Mouse (Mus musculus) hindbrain, postnatal 0 days (tissue): ENCODE measurements around the gene Ipcef1. TPM values are rescaled to one million over a fixed set of nuclear protein-coding genes. Genes with fewer than 3 reads are reported as not detected.

Experiments used
- ATAC-seq: fragments of 200-750 bp; cut with Nextera tagmentation; 2 replicates; pipeline ENCODE4 v1.8.0; 2017; ENCODE audit warnings: mild to moderate bottlenecking, moderate TSS enrichment, moderate library complexity
- DNase-seq: peaks from one replicate; pipeline ENCODE4 v3.0.0-alpha.2; 2015; ENCODE audit warnings: low spot score
- H3K27ac ChIP-seq: fragments of 300-500 bp; sonication (generic); 2 replicates; pipeline ENCODE4 v1.5.1; 2014; ENCODE audit warnings: mild to moderate bottlenecking
- H3K27me3 ChIP-seq: fragments of 300-500 bp; sonication (generic); 2 replicates; pipeline ENCODE4 v1.6.1; 2014; ENCODE audit warnings: low read length, mixed read lengths; ENCODE audit not compliant: insufficient read depth
- H3K36me3 ChIP-seq: fragments of 300-500 bp; sonication (generic); 2 replicates; pipeline ENCODE4 v1.6.1; 2014; ENCODE audit warnings: low read length, mixed read lengths; ENCODE audit not compliant: insufficient read depth
- H3K4me1 ChIP-seq: fragments of 300-500 bp; sonication (generic); 2 replicates; pipeline ENCODE4 v1.6.1; 2014; ENCODE audit warnings: antibody characterized with exemption, low read length, mixed read lengths; ENCODE audit not compliant: insufficient read depth
- H3K4me2 ChIP-seq: fragments of 300-500 bp; sonication (generic); 2 replicates; pipeline ENCODE4 v1.6.1; 2014; ENCODE audit warnings: low read depth, mild to moderate bottlenecking, low read length, moderate library complexity, mixed read lengths
- H3K4me3 ChIP-seq: fragments of 300-500 bp; sonication (generic); 2 replicates; pipeline ENCODE4 v1.5.1; 2014; ENCODE audit warnings: low read length
- H3K9ac ChIP-seq: fragments of 300-500 bp; sonication (generic); replicated peaks from 2 replicates; pipeline ENCODE4 v1.6.1; 2014; ENCODE audit warnings: mild to moderate bottlenecking, low read length, moderate library complexity, mixed read lengths
- H3K9me3 ChIP-seq: fragments of 300-500 bp; sonication (generic); 2 replicates; pipeline ENCODE4 v1.6.1; 2016; ENCODE audit warnings: low read length, mixed read lengths
- CTCF ChIP-seq: IDR thresholded peaks from 2 replicates; pipeline ENCODE4 v1.5.1; 2016; ENCODE audit warnings: antibody characterized with exemption, control low read depth, low read depth
- WGBS: fragments of 180-500 bp; shearing (Covaris S2); extraction: QIAGEN DNeasy Blood & Tissue Kit; methylation state at CpG from one replicate; pipeline ENCODE4 v1.1.7; 2014; 5-methylcytosine and 5-hydroxymethylcytosine counted together
- polyA plus RNA-seq: library from polyadenylated mRNA; unstranded; fragments of >200 nt; fragmentation: Nextera tagmentation; extraction: Ambion mirVana; gene quantifications from 2 replicates; pipeline ENCODE4 v1.2.1, GENCODE M21; 2015
- total RNA-seq: library from RNA; depleted of rRNA; stranded (reverse); fragments of >200 nt; gene quantifications from 2 replicates; pipeline ENCODE4 v1.2.3, GENCODE M21; 2014

Ipcef1 gene
- total and polyA plus RNA-seq, 2 experiments from 2014 or later = 3.0 to 12.2 TPM

GRCm38 (mm10) chr10:6953115-6953514, 99.2 kb downstream of the Ipcef1 start:
- Histone ChIP-seq H3K4me1 (no peaks in the 10 kb centered on the region), H3K4me3 (no peak overlapping the region), H3K9me3 (no peaks in the 10 kb centered on the region), H3K36me3 (no peaks in the 10 kb centered on the region), H3K4me2 (no peak overlapping the region), H3K9ac (no peak overlapping the region), H3K27ac (no peak overlapping the region), H3K27me3 (no peaks in the 10 kb centered on the region)
- no peak for TF ChIP-seq CTCF
- DNase-seq = no peak
- 63% methylated on average over 1 of the region's 1 CpGs for WGBS
- ATAC-seq = no peak

GRCm38 (mm10) chr10:6936671-6937425, 115.4 kb downstream of the Ipcef1 start:
- no peak overlapping the region for H3K27ac ChIP-seq
- TF ChIP-seq CTCF = no peak
- H3K4me1 ChIP-seq = no peaks in the 10 kb centered on the region
- H3K9me3 ChIP-seq = no peaks in the 10 kb centered on the region
- 86% methylated on average over 4 of the region's 4 CpGs for WGBS
- H3K27me3 ChIP-seq = no peaks in the 10 kb centered on the region
- H3K4me3 ChIP-seq = no peak overlapping the region
- no peak overlapping the region for H3K4me2 ChIP-seq
- DNase-seq (no peak), ATAC-seq (no peak)
- no peak overlapping the region for H3K9ac ChIP-seq
- H3K36me3 ChIP-seq = no peaks in the 10 kb centered on the region

GRCm38 (mm10) chr10:6934776-6935175, 117.5 kb downstream of the Ipcef1 start:
- H3K27ac ChIP-seq = no peak overlapping the region
- ATAC-seq (no peak), DNase-seq (peak; percentile 23)
- H3K4me3 ChIP-seq = no peak overlapping the region
- 49% methylated on average over 3 of the region's 3 CpGs for WGBS
- H3K27me3 ChIP-seq = no peaks in the 10 kb centered on the region
- no peaks in the 10 kb centered on the region for H3K4me1 ChIP-seq
- TF ChIP-seq CTCF = no peak
- H3K36me3 ChIP-seq = no peaks in the 10 kb centered on the region
- no peaks in the 10 kb centered on the region for H3K9me3 ChIP-seq
- no peak overlapping the region for H3K4me2 ChIP-seq
- H3K9ac ChIP-seq = no peak overlapping the region

GRCm38 (mm10) chr10:6930889-6931288, 121.4 kb downstream of the Ipcef1 start:
- no peak overlapping the region for H3K9ac ChIP-seq
- H3K9me3 ChIP-seq = no peaks in the 10 kb centered on the region
- ATAC-seq (no peak), DNase-seq (no peak)
- 62% methylated on average over 2 of the region's 2 CpGs for whole genome bisulfite sequencing
- no peaks in the 10 kb centered on the region for H3K4me1 ChIP-seq
- TF ChIP-seq CTCF = no peak
- H3K4me3 ChIP-seq = no peak overlapping the region
- no peak overlapping the region for H3K27ac ChIP-seq
- no peak overlapping the region for H3K4me2 ChIP-seq
- no peaks in the 10 kb centered on the region for H3K36me3 ChIP-seq
- H3K27me3 ChIP-seq = no peaks in the 10 kb centered on the region

GRCm38 (mm10) chr10:6930398-6930797, 121.9 kb downstream of the Ipcef1 start:
- Histone ChIP-seq H3K27me3 (no peaks in the 10 kb centered on the region), H3K9ac (no peak overlapping the region), H3K27ac (no peak overlapping the region), H3K4me2 (no peak overlapping the region), H3K9me3 (no peaks in the 10 kb centered on the region), H3K4me3 (no peak overlapping the region), H3K36me3 (no peaks in the 10 kb centered on the region), H3K4me1 (no peaks in the 10 kb centered on the region)
- TF ChIP-seq CTCF = no peak
- 100% methylated on average over 1 of the region's 1 CpGs for WGBS
- DNase-seq (no peak), ATAC-seq (no peak)

- H3K4me1 ChIP-seq = no peaks in the 10 kb centered on the region
- no peak overlapping the region for H3K9ac ChIP-seq
- DNase-seq (no peak), ATAC-seq (no peak)
- no peaks in the 10 kb centered on the region for H3K9me3 ChIP-seq
- H3K4me3 ChIP-seq = no peak overlapping the region
- H3K27me3 ChIP-seq = no peaks in the 10 kb centered on the region
- no peaks in the 10 kb centered on the region for H3K36me3 ChIP-seq
- H3K27ac ChIP-seq = no peak overlapping the region
- no peak overlapping the region for H3K4me2 ChIP-seq
- 38% methylated on average over 1 of the region's 1 CpGs for WGBS
- no peak for TF ChIP-seq CTCF
These were observed 123.4 kb downstream of the Ipcef1 start for GRCm38 (mm10) chr10:6928905-6929304.

- no peak for ATAC-seq
- Histone ChIP-seq H3K9ac (no peak overlapping the region), H3K27ac (no peak overlapping the region), H3K9me3 (no peaks in the 10 kb centered on the region), H3K4me1 (no peaks in the 10 kb centered on the region), H3K36me3 (no peaks in the 10 kb centered on the region), H3K27me3 (no peaks in the 10 kb centered on the region), H3K4me3 (no peak overlapping the region), H3K4me2 (no peak overlapping the region)
- no peak for DNase-seq
- TF ChIP-seq CTCF = no peak
- 86% methylated on average over 4 of the region's 4 CpGs for WGBS
These were observed 124.6 kb downstream of the Ipcef1 start for GRCm38 (mm10) chr10:6927600-6928223.
